ENCODE assay signal across 19 mouse cellular contexts in genomic region chr9:61358933-61359332, GRCm38 (mm10). TPM values are rescaled to one million over a fixed set of nuclear protein-coding genes. Genes with fewer than 3 reads are reported as not detected.
DNase-seq lines count a peak whose midpoint lies in the region; ATAC-seq lines count a peak whose summit lies in the region.
"Had no signal": no experiment of that assay in that cellular context is flagged by ENCODE, and none has a peak within 500 bp of the region (broad histone marks: within the 10 kb centered on the region; RNA-seq: fewer than 3 reads in every experiment).

No protein-coding gene starts in this region.

- WGBS in hindbrain, embryonic 10.5 days, result 33% methylated on average over 4 of the region's 4 CpGs
- 29% methylated on average over 4 of the region's 4 CpGs for WGBS in hindbrain, embryonic 12.5 days
- 42% methylated on average over 4 of the region's 4 CpGs for WGBS in embryonic facial prominence, embryonic 10.5 days
- 21% methylated on average over 4 of the region's 4 CpGs for WGBS in embryonic facial prominence, embryonic 11.5 days
- 27% methylated on average over 4 of the region's 4 CpGs for WGBS in limb, embryonic 12.5 days
- 59% methylated on average over 4 of the region's 4 CpGs for WGBS in intestine, embryonic 15.5 days

- peaks cover 59% of the 10 kb centered on the region for H3K4me1 ChIP-seq in hindbrain, embryonic 10.5 days (replicated peaks)
- H3K4me1 ChIP-seq in hindbrain, embryonic 12.5 days, result peaks cover 40% of the 10 kb centered on the region
- H3K4me1 ChIP-seq in embryonic facial prominence, embryonic 10.5 days, result peaks cover 55% of the 10 kb centered on the region
- H3K4me1 ChIP-seq in embryonic facial prominence, embryonic 11.5 days (ENCODE audit: control insufficient read depth, insufficient read depth, low read length), result peaks cover 3% of the 10 kb centered on the region
- peaks cover 46% of the 10 kb centered on the region for H3K4me1 ChIP-seq in limb, embryonic 12.5 days (replicated peaks)
- H3K4me1 ChIP-seq in intestine, embryonic 15.5 days (replicated peaks), result peaks cover 13% of the 10 kb centered on the region

- H3K4me3 ChIP-seq in hindbrain, embryonic 10.5 days, result no peak overlapping the region
- H3K4me3 ChIP-seq in hindbrain, embryonic 12.5 days, result no peak overlapping the region
- H3K4me3 ChIP-seq in embryonic facial prominence, embryonic 10.5 days, result no peak overlapping the region
- no peak overlapping the region for H3K4me3 ChIP-seq in embryonic facial prominence, embryonic 11.5 days (ENCODE audit: low read depth, low read length)
- H3K4me3 ChIP-seq in limb, embryonic 12.5 days (replicated peaks), result no peak overlapping the region
- H3K4me3 ChIP-seq in intestine, embryonic 15.5 days (replicated peaks), result no peak overlapping the region
- H3K4me3 ChIP-seq: embryonic facial prominence, embryonic 12.5 days; forebrain, embryonic 13.5 days; gastrocnemius, adult 2 months; heart, embryonic 13.5 days; hindbrain, embryonic 13.5 days had no signal

- H3K27me3 ChIP-seq in hindbrain, embryonic 10.5 days (ENCODE audit: insufficient read depth, poor library complexity, severe bottlenecking), result peaks cover 58% of the 10 kb centered on the region
- H3K27me3 ChIP-seq in hindbrain, embryonic 12.5 days, result peaks cover 19% of the 10 kb centered on the region; the same call in 1 of the 2 replicates
- peaks cover 46% of the 10 kb centered on the region for H3K27me3 ChIP-seq in embryonic facial prominence, embryonic 10.5 days (replicated peaks; ENCODE audit: low read depth, poor library complexity, severe bottlenecking)
- H3K27me3 ChIP-seq in embryonic facial prominence, embryonic 11.5 days (ENCODE audit: control insufficient read depth, insufficient read depth, low read length), result no peaks in the 10 kb centered on the region
- no peaks in the 10 kb centered on the region for H3K27me3 ChIP-seq in limb, embryonic 12.5 days
- no peaks in the 10 kb centered on the region for H3K27me3 ChIP-seq in intestine, embryonic 15.5 days (replicated peaks)
- H3K27me3 ChIP-seq: embryonic facial prominence, embryonic 12.5 days had no signal

- no peak for DNase-seq in hindbrain, embryonic 10.5 days (ENCODE audit: low spot score)
- DNase-seq in embryonic facial prominence, embryonic 10.5 days (ENCODE audit: low spot score), result no peak
- peak; percentile 63 for DNase-seq in embryonic facial prominence, embryonic 11.5 days (ENCODE audit: low spot score)
- DNase-seq: adrenal gland, adult 2 months; adrenal gland, postnatal 25 days; cerebellum, adult 18-20 months; forebrain, postnatal 0 days; gastrocnemius, adult 2 months; gastrocnemius, postnatal 25 days; heart, adult 11 months; heart, postnatal 36 days had no signal

- peaks cover 14% of the 10 kb centered on the region; the same call in 1 of the 2 replicates for H3K9me3 ChIP-seq in hindbrain, embryonic 10.5 days
- 0 out of 2 replicates have a peak, but pooled peaks cover 3% of the 10 kb centered on the region for H3K9me3 ChIP-seq in hindbrain, embryonic 12.5 days (replicated peaks)
- peaks cover 5% of the 10 kb centered on the region; the same call in 1 of the 2 replicates for H3K9me3 ChIP-seq in embryonic facial prominence, embryonic 10.5 days
- H3K9me3 ChIP-seq in embryonic facial prominence, embryonic 11.5 days (replicated peaks; ENCODE audit: control insufficient read depth, low read length), result no peaks in the 10 kb centered on the region
- peaks cover 9% of the 10 kb centered on the region for H3K9me3 ChIP-seq in limb, embryonic 12.5 days
- no peaks in the 10 kb centered on the region for H3K9me3 ChIP-seq in intestine, embryonic 15.5 days
- H3K9me3 ChIP-seq: embryonic facial prominence, embryonic 12.5 days had no signal

- H3K4me2 ChIP-seq in hindbrain, embryonic 12.5 days (replicated peaks), result no peak overlapping the region
- H3K4me2 ChIP-seq in embryonic facial prominence, embryonic 11.5 days (ENCODE audit: low read depth, low read length), result no peak overlapping the region
- H3K4me2 ChIP-seq in limb, embryonic 12.5 days, result no peak overlapping the region
- no peak overlapping the region for H3K4me2 ChIP-seq in intestine, embryonic 15.5 days (replicated peaks)
- H3K4me2 ChIP-seq: embryonic facial prominence, embryonic 12.5 days; forebrain, embryonic 13.5 days; heart, embryonic 13.5 days; hindbrain, embryonic 13.5 days had no signal

- ATAC-seq in hindbrain, embryonic 12.5 days (ENCODE audit: low FRiP score), result no peak
- ATAC-seq in embryonic facial prominence, embryonic 11.5 days (replicated peaks; ENCODE audit: insufficient number of reproducible peaks, low FRiP score, low TSS enrichment, low read depth), result no peak
- ATAC-seq in limb, embryonic 12.5 days (ENCODE audit: insufficient number of reproducible peaks, insufficient read depth, low FRiP score, low TSS enrichment, low read depth), result no peak
- ATAC-seq in intestine, embryonic 15.5 days, result no peak
- ATAC-seq: forebrain, embryonic 13.5 days; forebrain, postnatal 0 days; hindbrain, postnatal 0 days had no signal

- peak overlapping the region; percentile 85; the same call in 1 of the 2 replicates for H3K27ac ChIP-seq in hindbrain, embryonic 10.5 days
- H3K27ac ChIP-seq in hindbrain, embryonic 12.5 days, result no peak overlapping the region
- H3K27ac ChIP-seq in embryonic facial prominence, embryonic 10.5 days (replicated peaks), result 0 out of 2 replicates have a peak overlapping the region, but pooled peaks have one; percentile 3
- no peak overlapping the region for H3K27ac ChIP-seq in embryonic facial prominence, embryonic 11.5 days (replicated peaks; ENCODE audit: low read depth, low read length)
- H3K27ac ChIP-seq in limb, embryonic 12.5 days, result peak overlapping the region; percentile 60; the same call in 1 of the 2 replicates
- H3K27ac ChIP-seq in intestine, embryonic 15.5 days, result no peak overlapping the region
- H3K27ac ChIP-seq: embryonic facial prominence, embryonic 12.5 days; forebrain, embryonic 13.5 days; gastrocnemius, adult 2 months; heart, embryonic 13.5 days; hindbrain, embryonic 13.5 days; hindbrain, postnatal 0 days had no signal

- no peaks in the 10 kb centered on the region for H3K36me3 ChIP-seq in hindbrain, embryonic 10.5 days
- H3K36me3 ChIP-seq in hindbrain, embryonic 12.5 days, result no peaks in the 10 kb centered on the region
- no peaks in the 10 kb centered on the region for H3K36me3 ChIP-seq in embryonic facial prominence, embryonic 10.5 days (replicated peaks)
- no peaks in the 10 kb centered on the region for H3K36me3 ChIP-seq in embryonic facial prominence, embryonic 11.5 days (replicated peaks; ENCODE audit: control insufficient read depth, insufficient read depth, low read depth, low read length)
- H3K36me3 ChIP-seq in limb, embryonic 12.5 days, result no peaks in the 10 kb centered on the region
- no peaks in the 10 kb centered on the region for H3K36me3 ChIP-seq in intestine, embryonic 15.5 days
- H3K36me3 ChIP-seq: embryonic facial prominence, embryonic 12.5 days; heart, embryonic 13.5 days; hindbrain, embryonic 13.5 days had no signal

- H3K9ac ChIP-seq in hindbrain, embryonic 12.5 days, result no peak overlapping the region
- no peak overlapping the region for H3K9ac ChIP-seq in embryonic facial prominence, embryonic 11.5 days (replicated peaks; ENCODE audit: low read length)
- no peak overlapping the region for H3K9ac ChIP-seq in limb, embryonic 12.5 days (replicated peaks)
- no peak overlapping the region for H3K9ac ChIP-seq in intestine, embryonic 15.5 days
- H3K9ac ChIP-seq: embryonic facial prominence, embryonic 12.5 days; forebrain, embryonic 13.5 days; forebrain, postnatal 0 days; heart, embryonic 13.5 days; hindbrain, embryonic 13.5 days had no signal

RNA-seq across cellular contexts. Expression of gene Tle3, which starts 13.2 kb away (rescaled TPM):
- polyA plus RNA-seq in hindbrain, embryonic 10.5 days (2016; fragmentation: Nextera tagmentation; extraction: Ambion mirVana), result 47.4 and 56.0 TPM in 2 replicates
- 56.3 and 59.9 TPM in 2 replicates for polyA plus RNA-seq in hindbrain, embryonic 12.5 days (2016; fragmentation: Nextera tagmentation; extraction: Ambion mirVana)
- polyA plus RNA-seq in embryonic facial prominence, embryonic 10.5 days (2016; fragmentation: Nextera tagmentation; extraction: Ambion mirVana), result 50.3 and 51.9 TPM in 2 replicates
- 31.4 and 37.7 TPM in 2 replicates for polyA plus RNA-seq in embryonic facial prominence, embryonic 11.5 days (2014; fragmentation: Nextera tagmentation; extraction: Ambion mirVana)
- polyA plus RNA-seq in limb, embryonic 12.5 days (2016; fragmentation: Nextera tagmentation; extraction: Ambion mirVana), result 59.1 and 71.2 TPM in 2 replicates
- 18.6 and 20.3 TPM in 2 replicates for polyA plus RNA-seq in intestine, embryonic 15.5 days (2015; fragmentation: Nextera tagmentation; extraction: Ambion mirVana)

Comparison
In these comparisons a context has a peak if more than half of its experiments do, and no peak if none do; other contexts are left out.
1. H3K27ac ChIP-seq: peak in hindbrain, embryonic 10.5 days (single experiment), embryonic facial prominence, embryonic 10.5 days (single experiment) and limb, embryonic 12.5 days (single experiment); none in hindbrain, embryonic 12.5 days (single experiment), embryonic facial prominence, embryonic 11.5 days (single experiment) and intestine, embryonic 15.5 days (single experiment).